Mouse (Mus musculus) small intestine, adult 2 months (tissue): ENCODE results near the gene Fzd7.

Source experiments
- CTCF ChIP-seq: fragments of 200-500 bp; IDR thresholded peaks from 2 replicates; pipeline ENCODE4 v1.5.1; 2012; ENCODE audit warnings: low read depth, mild to moderate bottlenecking, control low read depth, inconsistent platforms, low read length, moderate library complexity, mixed read lengths; ENCODE audit not compliant: insufficient replicate concordance, insufficient read length; ENCODE audit errors: extremely low read depth
- POLR2A ChIP-seq: fragments of 200-500 bp; IDR thresholded peaks from 2 replicates; pipeline ENCODE4 v1.6.1; 2012; ENCODE audit warnings: low read depth, mild to moderate bottlenecking, control low read depth, inconsistent platforms, low read length, moderate library complexity

DNA sequence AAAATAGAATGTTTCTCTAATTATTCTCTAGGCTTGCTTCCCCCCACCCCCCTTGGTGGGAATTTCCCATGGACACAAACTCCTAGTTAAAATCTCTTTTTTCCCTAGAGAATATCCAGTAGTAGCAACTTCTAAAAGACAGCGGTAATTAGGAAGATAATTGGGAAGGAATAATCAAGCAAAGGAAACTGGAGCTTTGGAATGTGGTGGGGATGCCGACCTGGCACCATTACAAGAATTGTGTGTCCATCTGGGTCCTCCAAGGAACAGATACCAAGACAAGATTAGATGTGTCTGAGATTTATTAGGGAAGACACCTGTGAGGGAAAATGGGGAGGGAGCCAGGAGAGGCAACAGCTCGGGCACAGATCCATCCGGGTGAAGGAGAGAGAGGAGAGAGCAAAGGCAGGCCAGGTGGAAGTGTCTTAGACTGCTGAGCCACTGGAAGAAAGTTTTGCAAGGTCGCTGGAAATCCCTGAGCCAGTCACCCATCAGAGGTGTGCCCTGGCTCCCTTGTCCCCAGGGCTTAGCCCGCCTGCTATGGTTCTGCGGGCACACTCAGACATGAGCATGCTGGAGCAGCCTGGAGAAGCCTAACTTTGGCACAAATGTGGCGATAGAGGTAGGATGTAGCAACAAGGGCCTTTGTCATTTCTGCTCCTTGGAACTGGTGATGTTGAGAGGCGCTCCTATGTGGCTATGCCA, 29.5 kb downstream of the Fzd7 start:
- TF ChIP-seq CTCF, result no peak
- TF ChIP-seq POLR2A, result no peak
